Mouse (Mus musculus) hindbrain, embryonic 12.5 days (tissue): ENCODE results near the gene Nfe2l1. TPM values are rescaled to one million over a fixed set of nuclear protein-coding genes. Genes with fewer than 3 reads are reported as not detected.
A peak's percentile ranks its signal among the peaks of the same experiment; 100 is the strongest.
"Not testable (repeated sequence)": the region's sequence is repeated elsewhere in the genome, so short reads cannot be mapped to it uniquely, and the experiment has no call there.

Experiments used
- ATAC-seq: fragments of 200-750 bp; cut with Nextera tagmentation; 2 replicates; pipeline ENCODE4 v1.8.0; 2017; ENCODE audit warnings: moderate TSS enrichment; ENCODE audit not compliant: low FRiP score
- H3K27ac ChIP-seq: fragments of 300-500 bp; sonication (generic); 2 replicates; pipeline ENCODE4 v1.5.1; 2016; ENCODE audit warnings: mild to moderate bottlenecking
- H3K27me3 ChIP-seq: fragments of 300-500 bp; sonication (generic); 2 replicates; pipeline ENCODE4 v1.6.1; 2016; ENCODE audit warnings: mild to moderate bottlenecking
- H3K36me3 ChIP-seq: fragments of 300-500 bp; sonication (generic); 2 replicates; pipeline ENCODE4 v1.6.1; 2016; ENCODE audit warnings: mild to moderate bottlenecking
- H3K4me1 ChIP-seq: fragments of 300-500 bp; sonication (generic); 2 replicates; pipeline ENCODE4 v1.6.1; 2016
- H3K4me2 ChIP-seq: fragments of 300-500 bp; sonication (generic); replicated peaks from 2 replicates; pipeline ENCODE4 v1.6.1; 2016; ENCODE audit warnings: mild to moderate bottlenecking
- H3K4me3 ChIP-seq: fragments of 300-500 bp; sonication (generic); 2 replicates; pipeline ENCODE4 v1.5.1; 2016; ENCODE audit warnings: mild to moderate bottlenecking
- H3K9ac ChIP-seq: fragments of 300-500 bp; sonication (generic); 2 replicates; pipeline ENCODE4 v1.6.1; 2016; ENCODE audit warnings: mild to moderate bottlenecking, moderate library complexity
- H3K9me3 ChIP-seq: fragments of 300-500 bp; sonication (generic); replicated peaks from 2 replicates; pipeline ENCODE4 v1.6.1; 2016; ENCODE audit warnings: mild to moderate bottlenecking
- WGBS: fragments of 180-500 bp; shearing (Covaris S2); methylation state at CpG from one replicate; pipeline ENCODE4 v1.1.7; 2016; 5-methylcytosine and 5-hydroxymethylcytosine counted together
- polyA plus RNA-seq: library from polyadenylated mRNA; unstranded; fragments of >200 nt; fragmentation: Nextera tagmentation; extraction: Ambion mirVana; gene quantifications from 2 replicates; pipeline ENCODE4 v1.2.1, GENCODE M21; 2016

Nfe2l1 gene
- polyA plus RNA-seq, 1 experiment from 2014 or later = 88.2 TPM

DNA sequence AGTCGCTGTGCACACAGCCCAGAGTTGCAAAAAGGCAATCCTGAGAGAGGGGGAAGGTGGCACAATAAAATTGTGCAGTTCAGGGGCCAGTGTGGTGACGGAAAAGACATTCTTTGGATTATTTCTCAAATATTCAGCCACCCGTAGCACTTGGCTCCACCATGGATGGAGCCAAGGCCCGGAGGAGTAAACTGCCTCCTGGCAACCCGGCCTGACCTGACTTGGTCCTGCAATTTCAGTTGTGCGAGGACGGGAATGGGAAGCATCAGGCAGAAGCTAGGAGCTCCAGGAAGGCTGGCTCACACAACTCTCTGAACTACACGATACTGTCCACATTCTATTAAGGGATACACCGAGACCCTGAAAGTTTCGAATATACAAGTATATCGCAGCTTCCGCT lies 32.8 kb upstream of the Nfe2l1 start:
- Histone ChIP-seq H3K4me2 (peak overlapping the region; percentile 85), H3K4me3 (no peak overlapping the region), H3K36me3 (no peaks in the 10 kb centered on the region), H3K9me3 (no peaks in the 10 kb centered on the region), H3K4me1 (peaks cover 40% of the 10 kb centered on the region), H3K27me3 (no peaks in the 10 kb centered on the region), H3K27ac (peak overlapping the region; percentile 62; the same call in 1 of the 2 replicates), H3K9ac (no peak overlapping the region)
- 59% methylated on average over 12 of the region's 12 CpGs for WGBS
- no peak for ATAC-seq

DNA sequence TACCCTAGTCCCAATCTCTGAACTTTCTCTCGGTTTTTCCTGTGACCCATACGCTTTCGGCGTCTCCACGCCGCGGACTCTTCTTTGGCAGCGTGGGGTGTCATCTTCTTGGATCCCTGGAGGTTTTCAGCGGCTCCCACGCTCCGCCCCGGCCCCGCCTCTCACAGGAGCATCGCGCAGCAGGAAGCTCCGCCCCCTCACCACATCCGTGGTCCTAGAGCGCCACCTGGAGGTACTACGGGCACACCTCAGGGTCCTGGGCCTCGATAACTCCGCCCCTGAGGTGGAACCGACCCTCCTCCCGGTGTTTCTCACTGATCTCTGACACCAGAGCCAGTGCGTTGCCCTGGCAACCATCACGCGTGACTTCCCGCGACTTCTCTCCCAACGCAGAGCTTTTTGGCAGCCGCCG lies 32.1 kb upstream of the Nfe2l1 start:
- peak; percentile 80 for ATAC-seq
- H3K4me2 ChIP-seq = peak overlapping the region; percentile 85
- no peaks in the 10 kb centered on the region for H3K27me3 ChIP-seq
- H3K27ac ChIP-seq = peak overlapping the region; percentile 48; the same call in 1 of the 2 replicates
- peak overlapping the region; percentile 33 for H3K4me3 ChIP-seq
- peak overlapping the region; percentile 57 for H3K9ac ChIP-seq
- no peaks in the 10 kb centered on the region for H3K36me3 ChIP-seq
- WGBS = under 1% methylated on average over 31 of the region's 31 CpGs
- H3K4me1 ChIP-seq = peaks cover 36% of the 10 kb centered on the region
- H3K9me3 ChIP-seq = no peaks in the 10 kb centered on the region

DNA sequence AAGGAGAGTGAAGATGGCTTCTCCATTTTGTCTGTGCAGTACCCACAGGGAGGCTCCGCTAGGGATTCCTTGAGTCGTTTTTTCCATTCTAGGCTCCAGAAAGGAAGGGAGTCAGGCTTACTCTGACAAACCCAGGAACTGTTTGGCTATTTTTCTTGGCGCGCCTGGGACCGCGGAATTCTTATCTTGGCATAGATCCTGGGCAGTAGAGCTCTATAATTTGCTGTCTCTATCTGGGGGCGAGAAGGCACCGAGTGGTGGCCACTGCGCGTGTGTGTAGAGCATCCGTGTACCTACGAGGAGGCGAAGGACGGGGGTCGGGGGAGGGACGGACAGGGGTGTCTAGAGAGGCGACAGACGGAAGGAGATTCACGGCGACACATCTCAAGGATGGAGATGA lies 31.7 kb upstream of the Nfe2l1 start:
- Histone ChIP-seq H3K9ac (peak overlapping the region; percentile 57), H3K4me1 (peaks cover 36% of the 10 kb centered on the region), H3K27me3 (no peaks in the 10 kb centered on the region), H3K36me3 (no peaks in the 10 kb centered on the region), H3K4me2 (peak overlapping the region; percentile 85), H3K4me3 (peak overlapping the region; percentile 33), H3K9me3 (no peaks in the 10 kb centered on the region), H3K27ac (no peak overlapping the region; the same call in 1 of the 2 replicates)
- WGBS = under 1% methylated on average over 20 of the region's 20 CpGs
- ATAC-seq = peak; percentile 43

DNA sequence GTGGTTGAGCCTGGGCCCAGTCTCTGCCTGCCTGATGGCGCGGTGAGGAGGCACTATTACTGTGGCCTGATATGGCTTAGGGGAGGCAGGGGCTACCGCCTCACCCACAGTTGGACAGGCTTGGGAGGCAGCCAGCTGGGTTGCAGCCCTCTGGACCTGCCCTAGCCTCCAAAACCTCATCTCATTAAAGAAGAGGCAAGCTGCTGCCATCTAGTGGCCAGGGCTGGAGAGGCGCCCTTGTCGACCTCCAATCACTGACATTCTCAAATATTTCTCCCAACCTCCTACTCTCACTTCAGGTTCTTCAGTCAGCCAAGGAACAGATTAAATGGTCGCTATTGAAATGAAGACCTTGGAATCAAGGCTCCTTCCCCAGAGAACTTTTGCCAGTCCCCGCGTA lies 30.8 kb upstream of the Nfe2l1 start:
- Histone ChIP-seq H3K4me2 (no peak overlapping the region), H3K27ac (no peak overlapping the region), H3K4me3 (no peak overlapping the region), H3K36me3 (no peaks in the 10 kb centered on the region), H3K9ac (no peak overlapping the region), H3K4me1 (peaks cover 36% of the 10 kb centered on the region), H3K9me3 (no peaks in the 10 kb centered on the region), H3K27me3 (no peaks in the 10 kb centered on the region)
- ATAC-seq = no peak
- WGBS = 7% methylated on average over 8 of the region's 8 CpGs

- H3K4me2 ChIP-seq = no peak overlapping the region
- H3K27me3 ChIP-seq = no peaks in the 10 kb centered on the region
- H3K36me3 ChIP-seq = no peaks in the 10 kb centered on the region
- H3K27ac ChIP-seq = no peak overlapping the region
- H3K9ac ChIP-seq = no peak overlapping the region
- 89% methylated on average over 4 of the region's 4 CpGs for WGBS
- H3K9me3 ChIP-seq = no peaks in the 10 kb centered on the region
- no peak for ATAC-seq
- no peak overlapping the region for H3K4me3 ChIP-seq
- H3K4me1 ChIP-seq = peaks cover 36% of the 10 kb centered on the region
Observed at GRCm38 (mm10) chr11:96859635-96860034, 29.9 kb upstream of the Nfe2l1 start.

- no peak overlapping the region for H3K4me2 ChIP-seq
- no peak overlapping the region for H3K27ac ChIP-seq
- ATAC-seq = no peak
- no peaks in the 10 kb centered on the region for H3K9me3 ChIP-seq
- no peaks in the 10 kb centered on the region for H3K36me3 ChIP-seq
- 88% methylated on average over 5 of the region's 5 CpGs for WGBS
- no peak overlapping the region for H3K4me3 ChIP-seq
- no peak overlapping the region for H3K9ac ChIP-seq
- no peaks in the 10 kb centered on the region for H3K27me3 ChIP-seq
- H3K4me1 ChIP-seq = peaks cover 16% of the 10 kb centered on the region
Observed at GRCm38 (mm10) chr11:96857446-96857845, 27.7 kb upstream of the Nfe2l1 start.

DNA sequence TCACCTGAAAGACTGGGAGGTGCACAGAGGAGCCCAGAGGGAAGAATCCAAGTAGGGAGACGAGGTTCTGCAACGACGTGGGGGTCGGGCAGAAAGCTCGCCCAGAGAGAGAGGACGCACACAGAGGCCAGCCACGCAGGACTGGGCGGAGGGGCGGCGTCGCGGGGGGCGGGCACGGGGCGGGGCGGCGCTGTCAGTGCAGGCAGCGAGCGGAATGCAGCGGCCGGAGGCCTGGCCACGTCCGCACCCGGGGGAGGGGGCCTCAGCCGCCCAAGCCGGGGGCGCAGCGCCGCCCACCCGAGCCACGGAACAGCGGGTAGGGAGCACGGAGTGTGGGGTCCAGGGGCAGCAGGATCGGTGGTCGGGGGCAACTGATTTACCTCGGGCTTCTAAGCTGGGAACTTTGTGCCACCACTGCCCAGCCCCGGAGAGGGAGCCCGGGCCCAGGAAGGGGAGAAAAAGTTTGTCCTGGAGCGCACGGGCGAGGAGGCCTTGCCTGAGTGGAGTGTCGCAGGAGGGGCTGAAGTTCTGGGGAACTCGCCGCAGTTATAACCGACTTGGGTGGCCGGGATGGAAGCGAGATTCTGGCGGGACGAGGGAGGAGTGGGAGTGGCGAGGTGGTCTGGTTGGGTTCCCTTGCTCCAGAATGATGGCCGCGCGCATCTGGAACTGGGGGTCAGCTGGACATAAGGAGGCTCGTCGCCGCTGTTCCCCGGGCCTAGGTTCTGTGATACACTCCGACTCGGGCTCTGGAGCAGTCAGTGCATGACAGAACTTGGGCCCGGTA lies 20.1 kb upstream of the Nfe2l1 start, which contains the start of gene Copz2:
TSS of gene Copz2 (plus strand) at position 190 of the 787 bp plus-strand sequence.
- WGBS = 1% methylated on average over 60 of the region's 60 CpGs
- peak; percentile 61; the same call in 1 of the 2 replicates for ATAC-seq
- Histone ChIP-seq H3K4me1 (peaks cover 17% of the 10 kb centered on the region), H3K9me3 (no peaks in the 10 kb centered on the region), H3K4me3 (peak within 1 kb of the TSS; percentile 56), H3K27me3 (peaks cover 16% of the 10 kb centered on the region), H3K9ac (peak within 1 kb of the TSS; percentile 65), H3K27ac (no peak within 1 kb of the TSS), H3K36me3 (no peaks in the 10 kb centered on the region), H3K4me2 (peak within 1 kb of the TSS; percentile 94)

- ATAC-seq, H3K27ac ChIP-seq, H3K36me3 ChIP-seq, H3K9me3 ChIP-seq, H3K9ac ChIP-seq: not testable (repeated sequence)
- H3K4me1 ChIP-seq = peaks cover 17% of the 10 kb centered on the region
- H3K4me3 ChIP-seq = peak overlapping the region; percentile 56; the same call in 1 of the 2 replicates
- WGBS = 77% methylated on average over 5 of the region's 5 CpGs
- peaks cover 16% of the 10 kb centered on the region for H3K27me3 ChIP-seq
- H3K4me2 ChIP-seq = peak overlapping the region; percentile 94
Observed at GRCm38 (mm10) chr11:96849145-96849544, 19.4 kb upstream of the Nfe2l1 start.

DNA sequence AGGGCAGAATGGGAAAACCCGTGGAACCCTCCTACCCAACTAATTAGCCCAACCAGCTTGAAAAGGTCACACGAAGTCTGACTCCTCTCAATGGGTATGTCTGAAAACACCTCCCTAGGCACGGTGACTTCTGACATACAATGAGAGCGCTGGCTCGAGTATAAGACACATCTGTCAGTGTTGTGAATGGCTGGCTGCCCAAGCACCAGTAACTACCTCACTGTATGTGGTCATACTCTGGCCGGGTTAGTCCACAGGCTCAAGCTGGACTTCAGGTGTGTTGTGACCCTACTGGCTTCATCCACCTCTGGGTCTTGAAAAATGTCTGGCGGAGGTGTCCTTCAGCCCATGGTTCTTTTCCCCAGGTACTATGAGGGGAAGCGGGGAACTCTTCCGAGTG lies 18.9 kb upstream of the Nfe2l1 start:
- peaks cover 16% of the 10 kb centered on the region for H3K27me3 ChIP-seq
- no peaks in the 10 kb centered on the region for H3K36me3 ChIP-seq
- H3K4me3 ChIP-seq = no peak overlapping the region
- H3K4me2 ChIP-seq = no peak overlapping the region
- ATAC-seq = no peak
- H3K4me1 ChIP-seq = peaks cover 17% of the 10 kb centered on the region
- no peak overlapping the region for H3K27ac ChIP-seq
- H3K9me3 ChIP-seq = no peaks in the 10 kb centered on the region
- WGBS = 61% methylated on average over 9 of the region's 9 CpGs
- no peak overlapping the region for H3K9ac ChIP-seq

DNA sequence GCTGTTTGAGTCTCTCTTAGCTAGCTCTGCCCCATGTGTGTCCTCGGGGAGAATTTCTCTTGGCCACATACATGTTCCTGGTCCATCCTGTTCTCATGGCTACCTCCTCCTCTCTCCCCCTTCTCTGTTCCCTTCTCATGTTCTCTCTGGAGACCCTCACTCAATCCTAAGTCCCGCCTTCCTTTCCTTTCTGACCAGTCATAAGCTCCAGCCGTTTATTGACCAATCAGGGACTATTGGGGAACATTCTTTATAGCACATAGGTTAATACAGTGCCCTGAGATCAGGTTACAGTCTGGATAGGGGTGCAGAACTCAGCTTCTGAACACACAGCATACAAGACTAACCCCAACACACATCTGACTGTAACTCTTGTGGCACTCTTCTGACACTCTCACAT lies 17.5 kb upstream of the Nfe2l1 start:
- no peak overlapping the region for H3K4me3 ChIP-seq
- H3K4me1 ChIP-seq = peaks cover 17% of the 10 kb centered on the region
- no peak; the same call in 1 of the 2 replicates for ATAC-seq
- H3K27ac ChIP-seq = no peak overlapping the region
- H3K36me3 ChIP-seq = no peaks in the 10 kb centered on the region
- H3K4me2 ChIP-seq = no peak overlapping the region
- no peaks in the 10 kb centered on the region for H3K9me3 ChIP-seq
- 42% methylated on average over 3 of the region's 3 CpGs for WGBS
- H3K9ac ChIP-seq = no peak overlapping the region
- H3K27me3 ChIP-seq = peaks cover 16% of the 10 kb centered on the region

- H3K27me3 ChIP-seq = 0 out of 2 replicates have a peak, but pooled peaks cover 3% of the 10 kb centered on the region
- no peaks in the 10 kb centered on the region for H3K36me3 ChIP-seq
- H3K4me3 ChIP-seq = no peak overlapping the region
- H3K27ac ChIP-seq = no peak overlapping the region
- 64% methylated on average over 3 of the region's 3 CpGs for WGBS
- H3K9me3 ChIP-seq = no peaks in the 10 kb centered on the region
- H3K4me1 ChIP-seq = peaks cover 5% of the 10 kb centered on the region; the same call in 1 of the 2 replicates
- H3K4me2 ChIP-seq = no peak overlapping the region
- no peak for ATAC-seq
- no peak overlapping the region for H3K9ac ChIP-seq
Observed at GRCm38 (mm10) chr11:96843627-96844026, 13.9 kb upstream of the Nfe2l1 start.

GRCm38 (mm10) chr11:96840290-96840689 lies 10.5 kb upstream of the Nfe2l1 start:
- H3K4me3 ChIP-seq = no peak overlapping the region
- no peak for ATAC-seq
- H3K4me1 ChIP-seq = peaks cover 3% of the 10 kb centered on the region; the same call in 1 of the 2 replicates
- no peak overlapping the region for H3K9ac ChIP-seq
- no peaks in the 10 kb centered on the region for H3K36me3 ChIP-seq
- no peaks in the 10 kb centered on the region for H3K9me3 ChIP-seq
- H3K27me3 ChIP-seq = 0 out of 2 replicates have a peak, but pooled peaks cover 3% of the 10 kb centered on the region
- WGBS = 40% methylated on average over 8 of the region's 8 CpGs
- no peak overlapping the region for H3K27ac ChIP-seq
- H3K4me2 ChIP-seq = no peak overlapping the region
